Mouse (Mus musculus): ENCODE measurements around the gene Ripor3. TPM values are rescaled to one million over a fixed set of nuclear protein-coding genes. Genes with fewer than 3 reads are reported as not detected.

Gene Ripor3
- polyA plus RNA-seq, 1 experiment = 4.3 TPM

GRCm38 (mm10) chr2:168010893-168011292, 475 bp upstream of the Ripor3 start:
- Histone ChIP-seq H3K4me1 (ENCODE audit: control insufficient read depth, insufficient read depth, low read length) (peaks cover 4% of the 10 kb centered on the region), H3K4me3 (ENCODE audit: insufficient read depth, low read length) (no peak overlapping the region), H3K27ac (ENCODE audit: insufficient read depth, low read length) (no peak overlapping the region)
- TF ChIP-seq POLR2A (IDR thresholded peaks at IDR 0.05; ENCODE audit: low read depth, low read length) (no peak), CTCF (IDR thresholded peaks at IDR 0.05; ENCODE audit: borderline replicate concordance, insufficient read depth, low read length) (no peak)

- Histone ChIP-seq H3K4me3 (ENCODE audit: insufficient read depth, low read length) (no peak overlapping the region), H3K4me1 (ENCODE audit: control insufficient read depth, insufficient read depth, low read length) (peaks cover 8% of the 10 kb centered on the region), H3K27ac (ENCODE audit: insufficient read depth, low read length) (no peak overlapping the region)
- no peak for TF ChIP-seq CTCF (IDR thresholded peaks at IDR 0.05; ENCODE audit: borderline replicate concordance, insufficient read depth, low read length)
- TF ChIP-seq POLR2A (IDR thresholded peaks at IDR 0.05; ENCODE audit: low read depth, low read length) = no peak
Observed at GRCm38 (mm10) chr2:168008132-168008531, 2.3 kb downstream of the Ripor3 start.

- no peak overlapping the region for H3K4me3 ChIP-seq (ENCODE audit: insufficient read depth, low read length)
- H3K4me1 ChIP-seq (ENCODE audit: control insufficient read depth, insufficient read depth, low read length) = peaks cover 8% of the 10 kb centered on the region
- no peak overlapping the region for H3K27ac ChIP-seq (ENCODE audit: insufficient read depth, low read length)
- TF ChIP-seq POLR2A (IDR thresholded peaks at IDR 0.05; ENCODE audit: low read depth, low read length) (no peak), CTCF (IDR thresholded peaks at IDR 0.05; ENCODE audit: borderline replicate concordance, insufficient read depth, low read length) (no peak)
Observed at GRCm38 (mm10) chr2:168006489-168006888, 3.9 kb downstream of the Ripor3 start.

- Histone ChIP-seq H3K27ac (ENCODE audit: insufficient read depth, low read length) (no peak overlapping the region), H3K4me1 (ENCODE audit: control insufficient read depth, insufficient read depth, low read length) (peaks cover 5% of the 10 kb centered on the region; the same call in 1 of the 2 replicates), H3K4me3 (ENCODE audit: insufficient read depth, low read length) (no peak overlapping the region)
- TF ChIP-seq POLR2A (IDR thresholded peaks at IDR 0.05; ENCODE audit: low read depth, low read length) (no peak), CTCF (IDR thresholded peaks at IDR 0.05; ENCODE audit: borderline replicate concordance, insufficient read depth, low read length) (no peak)
Observed at GRCm38 (mm10) chr2:168005616-168006015, 4.8 kb downstream of the Ripor3 start.

- no peak overlapping the region for H3K27ac ChIP-seq (ENCODE audit: insufficient read depth, low read length)
- no peak for TF ChIP-seq POLR2A (IDR thresholded peaks at IDR 0.05; ENCODE audit: low read depth, low read length)
- no peak for TF ChIP-seq CTCF (IDR thresholded peaks at IDR 0.05; ENCODE audit: borderline replicate concordance, insufficient read depth, low read length)
- peaks cover 4% of the 10 kb centered on the region; the same call in 1 of the 2 replicates for H3K4me1 ChIP-seq (ENCODE audit: control insufficient read depth, insufficient read depth, low read length)
- H3K4me3 ChIP-seq (ENCODE audit: insufficient read depth, low read length) = no peak overlapping the region
Observed at GRCm38 (mm10) chr2:168005005-168005404, 5.4 kb downstream of the Ripor3 start.

- TF ChIP-seq CTCF (IDR thresholded peaks at IDR 0.05; ENCODE audit: borderline replicate concordance, insufficient read depth, low read length) (peak; percentile 11; the same call in 1 of the 2 replicates), POLR2A (IDR thresholded peaks at IDR 0.05; ENCODE audit: low read depth, low read length) (no peak)
- Histone ChIP-seq H3K4me3 (ENCODE audit: insufficient read depth, low read length) (no peak overlapping the region), H3K27ac (ENCODE audit: insufficient read depth, low read length) (no peak overlapping the region), H3K4me1 (ENCODE audit: control insufficient read depth, insufficient read depth, low read length) (peaks cover 4% of the 10 kb centered on the region; the same call in 1 of the 2 replicates)
Observed at GRCm38 (mm10) chr2:168004369-168004768, 6.0 kb downstream of the Ripor3 start.

- Histone ChIP-seq H3K27ac (ENCODE audit: insufficient read depth, low read length) (no peak overlapping the region), H3K4me1 (ENCODE audit: control insufficient read depth, insufficient read depth, low read length) (peaks cover 4% of the 10 kb centered on the region; the same call in 1 of the 2 replicates), H3K4me3 (ENCODE audit: insufficient read depth, low read length) (no peak overlapping the region)
- TF ChIP-seq POLR2A (IDR thresholded peaks at IDR 0.05; ENCODE audit: low read depth, low read length) = no peak
- TF ChIP-seq CTCF (IDR thresholded peaks at IDR 0.05; ENCODE audit: borderline replicate concordance, insufficient read depth, low read length) = no peak
Observed at GRCm38 (mm10) chr2:168003431-168003830, 7.0 kb downstream of the Ripor3 start.

GRCm38 (mm10) chr2:168002884-168003283, 7.5 kb downstream of the Ripor3 start:
- no peak for TF ChIP-seq CTCF (IDR thresholded peaks at IDR 0.05; ENCODE audit: borderline replicate concordance, insufficient read depth, low read length)
- TF ChIP-seq POLR2A (IDR thresholded peaks at IDR 0.05; ENCODE audit: low read depth, low read length) = no peak
- Histone ChIP-seq H3K4me3 (ENCODE audit: insufficient read depth, low read length) (no peak overlapping the region), H3K4me1 (ENCODE audit: control insufficient read depth, insufficient read depth, low read length) (peaks cover 4% of the 10 kb centered on the region; the same call in 1 of the 2 replicates), H3K27ac (ENCODE audit: insufficient read depth, low read length) (no peak overlapping the region)

- no peak overlapping the region for H3K27ac ChIP-seq (ENCODE audit: insufficient read depth, low read length)
- peaks cover 4% of the 10 kb centered on the region; the same call in 1 of the 2 replicates for H3K4me1 ChIP-seq (ENCODE audit: control insufficient read depth, insufficient read depth, low read length)
- no peak overlapping the region for H3K4me3 ChIP-seq (ENCODE audit: insufficient read depth, low read length)
- TF ChIP-seq POLR2A (IDR thresholded peaks at IDR 0.05; ENCODE audit: low read depth, low read length) = no peak
- TF ChIP-seq CTCF (IDR thresholded peaks at IDR 0.05; ENCODE audit: borderline replicate concordance, insufficient read depth, low read length) = no peak
Observed at GRCm38 (mm10) chr2:168002188-168002587, 8.2 kb downstream of the Ripor3 start.

- H3K4me3 ChIP-seq (ENCODE audit: insufficient read depth, low read length) = no peak overlapping the region
- TF ChIP-seq POLR2A (IDR thresholded peaks at IDR 0.05; ENCODE audit: low read depth, low read length) (no peak), CTCF (IDR thresholded peaks at IDR 0.05; ENCODE audit: borderline replicate concordance, insufficient read depth, low read length) (no peak)
- no peaks in the 10 kb centered on the region for H3K4me1 ChIP-seq (ENCODE audit: control insufficient read depth, insufficient read depth, low read length)
- H3K27ac ChIP-seq (ENCODE audit: insufficient read depth, low read length) = no peak overlapping the region
Observed at GRCm38 (mm10) chr2:167999145-167999743, 11.2 kb downstream of the Ripor3 start.
